Mouse (Mus musculus): ENCODE measurements around the gene Cyfip1. TPM values are rescaled to one million over a fixed set of nuclear protein-coding genes. Genes with fewer than 3 reads are reported as not detected.

Cyfip1 gene
- polyA plus RNA-seq (2016; fragmentation: Nextera tagmentation; extraction: Ambion mirVana), result 63.7 and 68.4 TPM in 2 replicates

GRCm38 (mm10) chr7:55841445-55841844, at the start of gene Cyfip1:
Gene Cyfip1 (plus strand): TSS chr7:55841745.
- no peak for DNase-seq (ENCODE audit: low spot score)
- 50% methylated on average over 7 of the region's 7 CpGs for WGBS
- Histone ChIP-seq H3K4me1 (peaks cover 12% of the 10 kb centered on the region), H3K36me3 (0 out of 2 replicates have a peak, but pooled peaks cover under 1% of the 10 kb centered on the region), H3K27me3 (ENCODE audit: insufficient read depth, poor library complexity, severe bottlenecking) (no peaks in the 10 kb centered on the region), H3K9me3 (no peaks in the 10 kb centered on the region), H3K4me3 (peak within 1 kb of the TSS; percentile 96), H3K27ac (peak within 1 kb of the TSS; percentile 98)

- no peak overlapping the region for H3K27ac ChIP-seq
- no peak overlapping the region for H3K4me3 ChIP-seq
- no peak for DNase-seq (ENCODE audit: low spot score)
- peaks cover 14% of the 10 kb centered on the region for H3K36me3 ChIP-seq
- H3K9me3 ChIP-seq, result no peaks in the 10 kb centered on the region
- H3K4me1 ChIP-seq, result peaks cover 7% of the 10 kb centered on the region
- no peaks in the 10 kb centered on the region for H3K27me3 ChIP-seq (ENCODE audit: insufficient read depth, poor library complexity, severe bottlenecking)
- WGBS, result 79% methylated on average over 3 of the region's 3 CpGs
Observed at GRCm38 (mm10) chr7:55792280-55792679, 49.3 kb upstream of the Cyfip1 start.

GRCm38 (mm10) chr7:55793236-55793951, 48.2 kb upstream of the Cyfip1 start:
- Histone ChIP-seq H3K9me3 (no peaks in the 10 kb centered on the region), H3K4me3 (peak overlapping the region; percentile 89), H3K4me1 (peaks cover 7% of the 10 kb centered on the region), H3K27ac (peak overlapping the region; percentile 94), H3K36me3 (peaks cover 19% of the 10 kb centered on the region), H3K27me3 (ENCODE audit: insufficient read depth, poor library complexity, severe bottlenecking) (no peaks in the 10 kb centered on the region)
- 38% methylated on average over 13 of the region's 13 CpGs for WGBS
- DNase-seq (ENCODE audit: low spot score), result no peak

- H3K4me1 ChIP-seq, result peaks cover 7% of the 10 kb centered on the region
- H3K36me3 ChIP-seq, result peaks cover 21% of the 10 kb centered on the region
- H3K27me3 ChIP-seq (ENCODE audit: insufficient read depth, poor library complexity, severe bottlenecking), result no peaks in the 10 kb centered on the region
- peak within 1 kb of the TSS; percentile 89 for H3K4me3 ChIP-seq
- H3K9me3 ChIP-seq, result no peaks in the 10 kb centered on the region
- peak; percentile 99 for DNase-seq (ENCODE audit: low spot score)
- under 1% methylated on average over 51 of the region's 51 CpGs for WGBS
- H3K27ac ChIP-seq, result peak within 1 kb of the TSS; percentile 94
Observed at GRCm38 (mm10) chr7:55793952-55794603, 47.5 kb upstream of the Cyfip1 start, which contains the start of gene Tubgcp5. Gene Tubgcp5 (plus strand): TSS chr7:55794154.

- 93% methylated on average over 3 of the region's 3 CpGs for WGBS
- Histone ChIP-seq H3K27ac (no peak overlapping the region), H3K9me3 (no peaks in the 10 kb centered on the region), H3K36me3 (peaks cover 79% of the 10 kb centered on the region), H3K27me3 (ENCODE audit: insufficient read depth, poor library complexity, severe bottlenecking) (no peaks in the 10 kb centered on the region), H3K4me3 (no peak overlapping the region), H3K4me1 (peaks cover 3% of the 10 kb centered on the region)
- no peak for DNase-seq (ENCODE audit: low spot score)
Observed at GRCm38 (mm10) chr7:55799981-55800380, 41.6 kb upstream of the Cyfip1 start.

GRCm38 (mm10) chr7:55809967-55810366, 31.6 kb upstream of the Cyfip1 start:
- no peak overlapping the region for H3K4me3 ChIP-seq
- H3K36me3 ChIP-seq, result peaks cover 88% of the 10 kb centered on the region

GRCm38 (mm10) chr7:55824468-55824867, 17.1 kb upstream of the Cyfip1 start:
- H3K27ac ChIP-seq, result no peak overlapping the region
- DNase-seq (ENCODE audit: low spot score), result no peak
- peaks cover 91% of the 10 kb centered on the region for H3K36me3 ChIP-seq
- H3K9me3 ChIP-seq, result no peaks in the 10 kb centered on the region
- WGBS, result 89% methylated on average over 5 of the region's 5 CpGs
- no peak overlapping the region for H3K4me3 ChIP-seq
- no peaks in the 10 kb centered on the region for H3K27me3 ChIP-seq (ENCODE audit: insufficient read depth, poor library complexity, severe bottlenecking)
- H3K4me1 ChIP-seq, result no peaks in the 10 kb centered on the region

More at GRCm38 (mm10) chr7:55809967-55810366, 31.6 kb upstream of the Cyfip1 start:
- no peak overlapping the region for H3K27ac ChIP-seq
- 83% methylated on average over 2 of the region's 2 CpGs for WGBS
- no peak for DNase-seq (ENCODE audit: low spot score)
- H3K27me3 ChIP-seq (ENCODE audit: insufficient read depth, poor library complexity, severe bottlenecking), result no peaks in the 10 kb centered on the region
- H3K9me3 ChIP-seq, result no peaks in the 10 kb centered on the region
- H3K4me1 ChIP-seq, result no peaks in the 10 kb centered on the region

- H3K9me3 ChIP-seq, result no peaks in the 10 kb centered on the region
- WGBS, result 87% methylated on average over 9 of the region's 9 CpGs
- H3K36me3 ChIP-seq, result peaks cover 77% of the 10 kb centered on the region
- no peak overlapping the region for H3K27ac ChIP-seq
- H3K27me3 ChIP-seq (ENCODE audit: insufficient read depth, poor library complexity, severe bottlenecking), result no peaks in the 10 kb centered on the region
- no peaks in the 10 kb centered on the region for H3K4me1 ChIP-seq
- H3K4me3 ChIP-seq, result no peak overlapping the region
- DNase-seq (ENCODE audit: low spot score), result no peak
Observed at GRCm38 (mm10) chr7:55827551-55827950, 14.0 kb upstream of the Cyfip1 start.

- Histone ChIP-seq H3K9me3 (no peaks in the 10 kb centered on the region), H3K27ac (no peak overlapping the region), H3K27me3 (ENCODE audit: insufficient read depth, poor library complexity, severe bottlenecking) (no peaks in the 10 kb centered on the region), H3K36me3 (peaks cover 9% of the 10 kb centered on the region), H3K4me1 (0 out of 2 replicates have a peak, but pooled peaks cover 4% of the 10 kb centered on the region), H3K4me3 (no peak overlapping the region)
- whole genome bisulfite sequencing, result 73% methylated on average over 4 of the region's 4 CpGs
- DNase-seq (ENCODE audit: low spot score), result no peak
Observed at GRCm38 (mm10) chr7:55836877-55837276, 4.7 kb upstream of the Cyfip1 start.

- Histone ChIP-seq H3K9me3 (no peaks in the 10 kb centered on the region), H3K4me1 (peaks cover 12% of the 10 kb centered on the region), H3K36me3 (0 out of 2 replicates have a peak, but pooled peaks cover 3% of the 10 kb centered on the region), H3K4me3 (peak overlapping the region; percentile 96), H3K27ac (peak overlapping the region; percentile 98), H3K27me3 (ENCODE audit: insufficient read depth, poor library complexity, severe bottlenecking) (no peaks in the 10 kb centered on the region)
- WGBS, result under 1% methylated on average over 42 of the region's 47 CpGs
- DNase-seq (ENCODE audit: low spot score), result peak; percentile 96
Observed at GRCm38 (mm10) chr7:55841977-55842503, 495 bp downstream of the Cyfip1 start.

- H3K4me3 ChIP-seq, result peak overlapping the region; percentile 96
- no peaks in the 10 kb centered on the region for H3K9me3 ChIP-seq
- DNase-seq (ENCODE audit: low spot score), result no peak
- peaks cover 12% of the 10 kb centered on the region for H3K4me1 ChIP-seq
- 0 out of 2 replicates have a peak, but pooled peaks cover 3% of the 10 kb centered on the region for H3K36me3 ChIP-seq
- WGBS, result under 1% methylated on average over 40 of the region's 40 CpGs
- H3K27me3 ChIP-seq (ENCODE audit: insufficient read depth, poor library complexity, severe bottlenecking), result no peaks in the 10 kb centered on the region
- H3K27ac ChIP-seq, result peak overlapping the region; percentile 98
Observed at GRCm38 (mm10) chr7:55842504-55843152, 1.1 kb downstream of the Cyfip1 start.

- WGBS, result 75% methylated on average over 9 of the region's 9 CpGs
Observed at GRCm38 (mm10) chr7:55846606-55847312, 5.2 kb downstream of the Cyfip1 start.

More at GRCm38 (mm10) chr7:55846606-55847312, 5.2 kb downstream of the Cyfip1 start:
- H3K27me3 ChIP-seq (ENCODE audit: insufficient read depth, poor library complexity, severe bottlenecking), result no peaks in the 10 kb centered on the region
- no peaks in the 10 kb centered on the region for H3K9me3 ChIP-seq
- H3K27ac ChIP-seq, result no peak overlapping the region
- no peak overlapping the region for H3K4me3 ChIP-seq
- H3K4me1 ChIP-seq, result peaks cover 19% of the 10 kb centered on the region
- 0 out of 2 replicates have a peak, but pooled peaks cover 6% of the 10 kb centered on the region for H3K36me3 ChIP-seq
- no peak for DNase-seq (ENCODE audit: low spot score)

All from heart, embryonic 10.5 days (tissue).